8 mouse cellular contexts compared by ENCODE assay signal in the genomic region with DNA sequence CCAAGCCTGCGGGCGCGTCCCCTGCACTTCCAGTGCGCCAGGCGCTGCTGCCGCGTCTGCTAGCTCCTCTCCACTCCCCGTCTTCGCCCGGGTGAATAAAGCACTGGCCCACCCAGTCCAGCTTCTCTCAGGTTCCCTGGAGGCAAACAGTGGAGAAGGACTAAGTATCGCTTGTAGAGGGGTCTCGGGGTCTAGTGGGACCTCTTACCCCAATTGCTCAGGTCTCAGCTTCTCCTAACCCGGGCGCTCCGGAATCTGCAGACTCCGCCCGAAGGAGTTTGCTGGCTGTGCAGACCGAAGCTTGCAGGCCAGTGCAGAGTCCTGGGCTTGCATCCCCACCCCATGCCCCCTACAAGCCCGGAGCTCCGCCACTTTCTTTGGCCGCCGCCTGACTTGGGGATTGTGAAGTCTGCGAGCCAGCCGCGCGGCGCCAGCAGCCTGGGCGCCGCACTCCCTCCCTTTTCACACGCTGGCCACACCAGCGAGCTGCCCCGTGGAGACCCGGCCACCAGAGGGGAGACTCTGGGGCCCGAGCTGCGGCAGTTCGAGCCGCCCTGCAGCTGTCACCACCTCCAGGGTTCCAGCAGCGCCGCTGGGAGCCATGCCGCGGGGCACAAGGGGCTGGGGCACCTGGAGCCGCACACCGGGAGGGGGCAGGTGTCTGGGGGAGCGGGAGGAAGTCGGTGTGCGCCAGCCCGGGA. TPM values are rescaled to one million over a fixed set of nuclear protein-coding genes. Genes with fewer than 3 reads are reported as not detected.
A peak's percentile ranks its signal among the peaks of the same experiment; 100 is the strongest.
DNase-seq lines count a peak whose midpoint lies in the region; ATAC-seq and TF ChIP-seq lines count a peak whose summit lies in the region.

No protein-coding gene starts in this region.

- CTCF ChIA-PET in Patski (lab: Charles Lee), result no interaction called here

- in situ Hi-C loops in Patski (cut with MboI; ENCODE audit: low pct_unique_long_range_greater_than_20kb), result loop anchor here (25.0 kb wide), 1 partner anchor 1296 kb away; no protein-coding TSS in a partner anchor

- peak; percentile 58 for ATAC-seq in Patski
- ATAC-seq in limb, embryonic 12.5 days (ENCODE audit: insufficient number of reproducible peaks, insufficient read depth, low FRiP score, low TSS enrichment, low read depth), result peak; percentile 51
- peak; percentile 64 for ATAC-seq in midbrain, postnatal 0 days (ENCODE audit: low FRiP score)

- peak overlapping the region; percentile 60 for H3K9ac ChIP-seq in limb, embryonic 12.5 days (replicated peaks)
- H3K9ac ChIP-seq in midbrain, postnatal 0 days (replicated peaks; ENCODE audit: low read length, poor library complexity, severe bottlenecking), result peak overlapping the region; percentile 71

- TF ChIP-seq CTCF in Patski (IDR thresholded peaks at IDR 0.05), result peak; percentile 45
- no peak for TF ChIP-seq CTCF in embryonic fibroblast, embryonic 13.5 days (IDR thresholded peaks at IDR 0.05; ENCODE audit: borderline replicate concordance, insufficient read depth, low read length)
- peak; percentile 36 for TF ChIP-seq CTCF in midbrain, postnatal 0 days (IDR thresholded peaks at IDR 0.05)

- no peak; the same call in 1 of the 2 replicates for TF ChIP-seq POLR2A in embryonic fibroblast, embryonic 13.5 days (IDR thresholded peaks at IDR 0.05; ENCODE audit: low read depth, low read length)

- peaks cover 5% of the 10 kb centered on the region for H3K27me3 ChIP-seq in Patski
- H3K27me3 ChIP-seq in hindbrain, embryonic 10.5 days (ENCODE audit: insufficient read depth, poor library complexity, severe bottlenecking), result peaks cover 51% of the 10 kb centered on the region
- H3K27me3 ChIP-seq in limb, embryonic 12.5 days, result peaks cover 59% of the 10 kb centered on the region
- peaks cover 11% of the 10 kb centered on the region; the same call in 1 of the 2 replicates for H3K27me3 ChIP-seq in midbrain, postnatal 0 days (ENCODE audit: insufficient read depth, low read length)

- WGBS in hindbrain, embryonic 10.5 days, result under 1% methylated on average over 47 of the region's 47 CpGs
- WGBS in limb, embryonic 12.5 days, result under 1% methylated on average over 47 of the region's 47 CpGs
- 0% methylated on average over 45 of the region's 47 CpGs for WGBS in midbrain, postnatal 0 days

- peak overlapping the region; percentile 63 for H3K27ac ChIP-seq in embryonic fibroblast, embryonic 13.5 days (ENCODE audit: insufficient read depth, low read length)
- peak overlapping the region; percentile 89 for H3K27ac ChIP-seq in hindbrain, embryonic 10.5 days
- no peak overlapping the region for H3K27ac ChIP-seq in limb, embryonic 12.5 days
- H3K27ac ChIP-seq in midbrain, postnatal 0 days (ENCODE audit: low read depth, low read length), result peak overlapping the region; percentile 71

- peak; percentile 85 for DNase-seq in heart, adult 11 months
- DNase-seq in heart, adult 9 months (ENCODE audit: low spot score in 2 of 2), result no peak
- no peak for DNase-seq in Patski (ENCODE audit: low read depth, low spot score)
- DNase-seq in hindbrain, embryonic 10.5 days (ENCODE audit: low spot score), result peak; percentile 70
- DNase-seq in midbrain, postnatal 0 days (ENCODE audit: low spot score), result no peak
- DNase-seq in T-cell, adult 2 months (ENCODE audit: low spot score), result no peak

- no peaks in the 10 kb centered on the region for H3K36me3 ChIP-seq in hindbrain, embryonic 10.5 days
- no peaks in the 10 kb centered on the region for H3K36me3 ChIP-seq in limb, embryonic 12.5 days
- no peaks in the 10 kb centered on the region for H3K36me3 ChIP-seq in midbrain, postnatal 0 days (ENCODE audit: insufficient read depth, low read length)

- peak overlapping the region; percentile 99 for H3K4me2 ChIP-seq in limb, embryonic 12.5 days
- peak overlapping the region; percentile 96 for H3K4me2 ChIP-seq in midbrain, postnatal 0 days (ENCODE audit: low read depth, low read length, poor library complexity, severe bottlenecking)

- peaks cover 4% of the 10 kb centered on the region; the same call in 1 of the 2 replicates for H3K4me1 ChIP-seq in embryonic fibroblast, embryonic 13.5 days (ENCODE audit: control insufficient read depth, insufficient read depth, low read length)
- peaks cover 35% of the 10 kb centered on the region for H3K4me1 ChIP-seq in hindbrain, embryonic 10.5 days (replicated peaks)
- peaks cover 16% of the 10 kb centered on the region for H3K4me1 ChIP-seq in limb, embryonic 12.5 days (replicated peaks)
- H3K4me1 ChIP-seq in midbrain, postnatal 0 days (ENCODE audit: insufficient read depth, low read length), result no peaks in the 10 kb centered on the region

- peak overlapping the region; percentile 50 for H3K4me3 ChIP-seq in embryonic fibroblast, embryonic 13.5 days (ENCODE audit: insufficient read depth, low read length)
- peak overlapping the region; percentile 81 for H3K4me3 ChIP-seq in hindbrain, embryonic 10.5 days
- H3K4me3 ChIP-seq in limb, embryonic 12.5 days (replicated peaks), result peak overlapping the region; percentile 67
- H3K4me3 ChIP-seq in midbrain, postnatal 0 days (ENCODE audit: low read depth, low read length), result peak overlapping the region; percentile 83

- POLR2A ChIA-PET in Patski (lab: Charles Lee), result no interaction called here

- H3K9me3 ChIP-seq in hindbrain, embryonic 10.5 days, result no peaks in the 10 kb centered on the region
- H3K9me3 ChIP-seq in limb, embryonic 12.5 days, result no peaks in the 10 kb centered on the region
- H3K9me3 ChIP-seq in midbrain, postnatal 0 days (ENCODE audit: low read length), result no peaks in the 10 kb centered on the region

RNA-seq across cellular contexts. Expression of a gene that starts 0.7 kb away (rescaled TPM):
- 0.87 TPM for polyA plus RNA-seq in Patski (2021)
- polyA plus RNA-seq in embryonic fibroblast, embryonic 13.5 days (2011; ENCODE audit: insufficient read length, low read depth, missing spikeins), result 32.5 and 78.1 TPM in 2 replicates
- polyA plus RNA-seq in hindbrain, embryonic 10.5 days (2016; fragmentation: Nextera tagmentation; extraction: Ambion mirVana), result 1.1 and 1.9 TPM in 2 replicates
- polyA plus RNA-seq in limb, embryonic 12.5 days (2016; fragmentation: Nextera tagmentation; extraction: Ambion mirVana), result 0.52 and 0.55 TPM in 2 replicates
- 20.6 and 23.5 TPM in 2 replicates for total RNA-seq in midbrain, postnatal 0 days (2014; rRNA removed)
- polyA plus RNA-seq in midbrain, postnatal 0 days (2015; fragmentation: Nextera tagmentation; extraction: Ambion mirVana), result 4.1 and 4.6 TPM in 2 replicates

Comparison
In these comparisons a context has a peak if more than half of its experiments do, and no peak if none do; other contexts are left out.
1. DNase-seq: peak in heart, adult 11 months (single experiment) and hindbrain, embryonic 10.5 days (single experiment); none in heart, adult 9 months (0 of 2), Patski (single experiment), midbrain, postnatal 0 days (single experiment) and T-cell, adult 2 months (single experiment).
2. Peak in every context shown above with its lines, with median percentiles within 50 percentile points of each other: ATAC-seq and H3K4me3 ChIP-seq.